Mouse (Mus musculus) Patski (cell line): ENCODE measurements at regions not wholly inside any gene's neighbourhood (a gene's known extent, or its start where the extent isn't known, plus 50 kb on each side); places are given as distances from the start of the nearest gene placed in this dataset.

ENCODE experiments used
- ATAC-seq: fragments of 100-300 bp; one replicate; pipeline ENCODE4 v1.8.0; 2021
- CTCF ChIA-PET: fragments of 350-600 bp; sonication (Branson Sonifier 250); formaldehyde crosslinking; loops from one replicate; lab custom pipeline; 2022; ENCODE audit warnings: inconsistent platforms; lab: Charles Lee
- POLR2A ChIA-PET: fragments of 350-600 bp; sonication (Branson Sonifier 250); formaldehyde crosslinking; loops from one replicate; lab custom pipeline; 2022; ENCODE audit warnings: antibody characterized with exemption, inconsistent platforms; lab: Charles Lee
- DNase-seq: peaks from one replicate; pipeline ENCODE4 v3.0.0-alpha.2; 2011; ENCODE audit warnings: low read depth, low spot score
- H3K27me3 ChIP-seq: fragments of 371-371 bp; one replicate; pipeline ENCODE4 v1.5.1; 2021
- CTCF ChIP-seq: fragments of 100-300 bp; IDR thresholded peaks from one replicate; pipeline ENCODE4 v1.5.1; 2021
- in situ Hi-C: fragments of 300-500 bp; cut with MboI; formaldehyde crosslinking; loops from 3 replicates; pipeline ENCODE4 v1.11.1; 2018; ENCODE audit warnings: low pct_unique_long_range_greater_than_20kb, mixed read lengths

- in situ Hi-C loops, result no loop called here
- no peak for TF ChIP-seq CTCF
- POLR2A ChIA-PET, result no interaction called here
- ATAC-seq, result no peak
- no peak for DNase-seq
- CTCF ChIA-PET, result no interaction called here
- peaks cover 18% of the 10 kb centered on the region for H3K27me3 ChIP-seq
These were observed 67.2 kb downstream of the Mtx3 start for GRCm38 (mm10) chr13:92911660-92912284.

- ATAC-seq, result no peak
- no peak for DNase-seq
- H3K27me3 ChIP-seq, result peaks cover 18% of the 10 kb centered on the region
- in situ Hi-C loops, result no loop called here
- TF ChIP-seq CTCF, result no peak
- CTCF ChIA-PET, result no interaction called here
- POLR2A ChIA-PET, result no interaction called here
These were observed 68.1 kb downstream of the Mtx3 start for GRCm38 (mm10) chr13:92912661-92913060.

GRCm38 (mm10) chr13:92914631-92915030, 70.1 kb downstream of the Mtx3 start:
- POLR2A ChIA-PET, result no interaction called here
- TF ChIP-seq CTCF, result no peak
- DNase-seq (no peak), ATAC-seq (no peak)
- in situ Hi-C loops, result no loop called here
- CTCF ChIA-PET, result no interaction called here
- H3K27me3 ChIP-seq, result peaks cover 13% of the 10 kb centered on the region

- ATAC-seq (no peak), DNase-seq (no peak)
- H3K27me3 ChIP-seq, result peaks cover 13% of the 10 kb centered on the region
- TF ChIP-seq CTCF, result no peak
- CTCF ChIA-PET, result no interaction called here
- in situ Hi-C loops, result no loop called here
- POLR2A ChIA-PET, result no interaction called here
These were observed 70.8 kb downstream of the Mtx3 start for GRCm38 (mm10) chr13:92915221-92915839.

- in situ Hi-C loops, result no loop called here
- H3K27me3 ChIP-seq, result peaks cover 11% of the 10 kb centered on the region
- DNase-seq (no peak), ATAC-seq (no peak)
- ChIA-PET CTCF (no interaction called here), POLR2A (no interaction called here)
- TF ChIP-seq CTCF, result no peak
These were observed 71.6 kb downstream of the Mtx3 start for GRCm38 (mm10) chr13:92915948-92916710.

GRCm38 (mm10) chr13:92919882-92920281, 75.3 kb downstream of the Mtx3 start:
- no peak for ATAC-seq

GRCm38 (mm10) chr13:92921936-92922335, 77.4 kb downstream of the Mtx3 start:
- ATAC-seq, result no peak
- POLR2A ChIA-PET, result no interaction called here
- no peak for DNase-seq
- in situ Hi-C loops, result no loop called here
- CTCF ChIA-PET, result no interaction called here
- no peak for TF ChIP-seq CTCF
- no peaks in the 10 kb centered on the region for H3K27me3 ChIP-seq

More at GRCm38 (mm10) chr13:92919882-92920281, 75.3 kb downstream of the Mtx3 start:
- CTCF ChIA-PET, result no interaction called here
- no peak for TF ChIP-seq CTCF
- in situ Hi-C loops, result no loop called here
- POLR2A ChIA-PET, result no interaction called here
- no peak for DNase-seq
- H3K27me3 ChIP-seq, result no peaks in the 10 kb centered on the region

- no peak for ATAC-seq
- TF ChIP-seq CTCF, result no peak
- ChIA-PET POLR2A (no interaction called here), CTCF (no interaction called here)
- H3K27me3 ChIP-seq, result no peaks in the 10 kb centered on the region
- in situ Hi-C loops, result no loop called here
- DNase-seq, result no peak
These were observed 78.9 kb downstream of the Mtx3 start for GRCm38 (mm10) chr13:92923496-92923895.

- no peak for ATAC-seq
- ChIA-PET CTCF (no interaction called here), POLR2A (no interaction called here)
- H3K27me3 ChIP-seq, result peaks cover 2% of the 10 kb centered on the region
- no peak for DNase-seq
- in situ Hi-C loops, result no loop called here
- TF ChIP-seq CTCF, result no peak
These were observed 79.5 kb downstream of the Mtx3 start for GRCm38 (mm10) chr13:92924021-92924420.

GRCm38 (mm10) chr13:92925196-92925595, 80.6 kb downstream of the Mtx3 start:
- in situ Hi-C loops, result no loop called here
- ATAC-seq (no peak), DNase-seq (no peak)
- ChIA-PET CTCF (no interaction called here), POLR2A (no interaction called here)
- peaks cover 3% of the 10 kb centered on the region for H3K27me3 ChIP-seq
- TF ChIP-seq CTCF, result no peak

GRCm38 (mm10) chr13:92928551-92928950, 84.0 kb downstream of the Mtx3 start:
- TF ChIP-seq CTCF, result no peak
- POLR2A ChIA-PET, result no interaction called here
- ATAC-seq (no peak), DNase-seq (no peak)
- in situ Hi-C loops, result no loop called here
- CTCF ChIA-PET, result no interaction called here
- H3K27me3 ChIP-seq, result peaks cover 3% of the 10 kb centered on the region
